Mouse (Mus musculus): ENCODE measurements around the gene Rhbdd2. TPM values are rescaled to one million over a fixed set of nuclear protein-coding genes. Genes with fewer than 3 reads are reported as not detected.

The Rhbdd2 gene
- polyA plus RNA-seq, 1 experiment from 2014 or later: 111 TPM

- Histone ChIP-seq H3K36me3 (ENCODE audit: control insufficient read depth, insufficient read depth, low read length) (no peaks in the 10 kb centered on the region), H3K4me3 (ENCODE audit: low read depth, low read length) (no peak overlapping the region), H3K9me3 (ENCODE audit: control insufficient read depth, low read length) (no peaks in the 10 kb centered on the region), H3K27ac (ENCODE audit: low read depth, low read length) (no peak overlapping the region), H3K9ac (replicated peaks; ENCODE audit: low read depth, low read length) (no peak overlapping the region), H3K4me1 (ENCODE audit: control insufficient read depth, insufficient read depth, low read length) (no peaks in the 10 kb centered on the region), H3K27me3 (ENCODE audit: control insufficient read depth, insufficient read depth, low read length) (no peaks in the 10 kb centered on the region), H3K4me2 (ENCODE audit: low read depth, low read length) (no peak overlapping the region)
- ATAC-seq (ENCODE audit: low read depth): no peak
- WGBS: 96% methylated on average over 4 of the region's 5 CpGs
Observed at GRCm38 (mm10) chr5:135682009-135682408, 49.6 kb downstream of the Rhbdd2 start.

- no peak for ATAC-seq (ENCODE audit: low read depth)
- H3K27ac ChIP-seq (ENCODE audit: low read depth, low read length): no peak overlapping the region
- H3K4me2 ChIP-seq (ENCODE audit: low read depth, low read length): no peak overlapping the region
- H3K27me3 ChIP-seq (ENCODE audit: control insufficient read depth, insufficient read depth, low read length): no peaks in the 10 kb centered on the region
- H3K4me1 ChIP-seq (ENCODE audit: control insufficient read depth, insufficient read depth, low read length): no peaks in the 10 kb centered on the region
- no peaks in the 10 kb centered on the region for H3K9me3 ChIP-seq (ENCODE audit: control insufficient read depth, low read length)
- H3K9ac ChIP-seq (replicated peaks; ENCODE audit: low read depth, low read length): no peak overlapping the region
- WGBS: 91% methylated on average over 12 of the region's 12 CpGs
- no peaks in the 10 kb centered on the region for H3K36me3 ChIP-seq (ENCODE audit: control insufficient read depth, insufficient read depth, low read length)
- no peak overlapping the region for H3K4me3 ChIP-seq (ENCODE audit: low read depth, low read length)
Observed at GRCm38 (mm10) chr5:135682942-135683570, 50.6 kb downstream of the Rhbdd2 start.

- H3K4me2 ChIP-seq (ENCODE audit: low read depth, low read length): peak overlapping the region; percentile 97
- peaks cover 10% of the 10 kb centered on the region; the same call in 1 of the 2 replicates for H3K4me1 ChIP-seq (ENCODE audit: control insufficient read depth, insufficient read depth, low read length)
- peak overlapping the region; percentile 73; the same call in 1 of the 2 replicates for H3K4me3 ChIP-seq (ENCODE audit: low read depth, low read length)
- H3K27ac ChIP-seq (ENCODE audit: low read depth, low read length): no peak overlapping the region
- no peaks in the 10 kb centered on the region for H3K36me3 ChIP-seq (ENCODE audit: control insufficient read depth, insufficient read depth, low read length)
- 83% methylated on average over 5 of the region's 5 CpGs for whole genome bisulfite sequencing
- no peaks in the 10 kb centered on the region for H3K27me3 ChIP-seq (ENCODE audit: control insufficient read depth, insufficient read depth, low read length)
- H3K9me3 ChIP-seq (ENCODE audit: control insufficient read depth, low read length): no peaks in the 10 kb centered on the region
- H3K9ac ChIP-seq (replicated peaks; ENCODE audit: low read depth, low read length): no peak overlapping the region
- no peak for ATAC-seq (ENCODE audit: low read depth)
Observed at GRCm38 (mm10) chr5:135690401-135690800, 58.0 kb downstream of the Rhbdd2 start.

DNA sequence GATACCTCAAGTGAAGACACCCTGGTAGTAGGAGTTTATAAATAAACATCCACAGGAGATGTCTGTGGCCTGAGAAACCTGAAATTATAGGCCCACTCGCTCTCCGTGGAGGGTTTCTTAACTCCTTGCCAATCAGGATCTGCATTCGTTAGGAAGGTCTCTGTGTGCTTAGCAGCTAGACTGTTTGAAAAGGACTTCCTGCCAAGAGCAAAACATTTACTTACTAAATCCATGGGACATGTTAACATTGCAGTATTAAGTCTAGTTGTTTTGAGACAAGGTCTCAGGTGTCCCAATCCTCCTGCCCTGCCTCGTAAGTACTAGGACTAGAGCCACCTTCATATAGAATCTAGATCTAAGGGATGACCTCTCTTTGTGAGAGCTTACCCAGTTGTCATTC, 58.8 kb downstream of the Rhbdd2 start:
- no peak overlapping the region for H3K4me3 ChIP-seq (ENCODE audit: low read depth, low read length)

GRCm38 (mm10) chr5:135693281-135693853, 60.9 kb downstream of the Rhbdd2 start:
- WGBS: 99% methylated on average over 5 of the region's 5 CpGs
- no peak overlapping the region for H3K4me3 ChIP-seq (ENCODE audit: low read depth, low read length)

More for the DNA sequence above, 58.8 kb downstream of the Rhbdd2 start:
- H3K9ac ChIP-seq (replicated peaks; ENCODE audit: low read depth, low read length): no peak overlapping the region
- H3K36me3 ChIP-seq (ENCODE audit: control insufficient read depth, insufficient read depth, low read length): no peaks in the 10 kb centered on the region
- peaks cover 10% of the 10 kb centered on the region; the same call in 1 of the 2 replicates for H3K4me1 ChIP-seq (ENCODE audit: control insufficient read depth, insufficient read depth, low read length)
- ATAC-seq (ENCODE audit: low read depth): no peak
- no peaks in the 10 kb centered on the region for H3K27me3 ChIP-seq (ENCODE audit: control insufficient read depth, insufficient read depth, low read length)
- no peaks in the 10 kb centered on the region for H3K9me3 ChIP-seq (ENCODE audit: control insufficient read depth, low read length)
- H3K27ac ChIP-seq (ENCODE audit: low read depth, low read length): no peak overlapping the region
- 86% methylated on average over 4 of the region's 4 CpGs for WGBS
- no peak overlapping the region for H3K4me2 ChIP-seq (ENCODE audit: low read depth, low read length)

GRCm38 (mm10) chr5:135695277-135695721, 62.9 kb downstream of the Rhbdd2 start:
- peaks cover 7% of the 10 kb centered on the region; the same call in 1 of the 2 replicates for H3K4me1 ChIP-seq (ENCODE audit: control insufficient read depth, insufficient read depth, low read length)
- WGBS: 76% methylated on average over 7 of the region's 7 CpGs
- H3K4me3 ChIP-seq (ENCODE audit: low read depth, low read length): no peak overlapping the region
- no peaks in the 10 kb centered on the region for H3K9me3 ChIP-seq (ENCODE audit: control insufficient read depth, low read length)
- no peaks in the 10 kb centered on the region for H3K27me3 ChIP-seq (ENCODE audit: control insufficient read depth, insufficient read depth, low read length)
- H3K4me2 ChIP-seq (ENCODE audit: low read depth, low read length): no peak overlapping the region
- H3K36me3 ChIP-seq (ENCODE audit: control insufficient read depth, insufficient read depth, low read length): no peaks in the 10 kb centered on the region
- ATAC-seq (ENCODE audit: low read depth): no peak
- no peak overlapping the region for H3K27ac ChIP-seq (ENCODE audit: low read depth, low read length)
- H3K9ac ChIP-seq (replicated peaks; ENCODE audit: low read depth, low read length): no peak overlapping the region

More at GRCm38 (mm10) chr5:135693281-135693853, 60.9 kb downstream of the Rhbdd2 start:
- Histone ChIP-seq H3K4me1 (ENCODE audit: control insufficient read depth, insufficient read depth, low read length) (peaks cover 10% of the 10 kb centered on the region; the same call in 1 of the 2 replicates), H3K27ac (ENCODE audit: low read depth, low read length) (no peak overlapping the region), H3K36me3 (ENCODE audit: control insufficient read depth, insufficient read depth, low read length) (no peaks in the 10 kb centered on the region), H3K9me3 (ENCODE audit: control insufficient read depth, low read length) (no peaks in the 10 kb centered on the region), H3K27me3 (ENCODE audit: control insufficient read depth, insufficient read depth, low read length) (no peaks in the 10 kb centered on the region), H3K4me2 (ENCODE audit: low read depth, low read length) (no peak overlapping the region), H3K9ac (replicated peaks; ENCODE audit: low read depth, low read length) (no peak overlapping the region)
- no peak for ATAC-seq (ENCODE audit: low read depth)

Other genes with a start within 250 kb of the Rhbdd2 start
- gene Pom121, start 238.1 kb upstream of the Rhbdd2 start, polyA plus RNA-seq (2014; fragmentation: Nextera tagmentation; extraction: Ambion mirVana): 9.4 and 11.4 TPM in 2 replicates
- gene Hip1, start 87.5 kb upstream of the Rhbdd2 start, polyA plus RNA-seq (2014; fragmentation: Nextera tagmentation; extraction: Ambion mirVana): 49.0 and 52.4 TPM in 2 replicates
- not detected in 2 replicates for gene Ccl26, start 69.0 kb upstream of the Rhbdd2 start, polyA plus RNA-seq (2014; fragmentation: Nextera tagmentation; extraction: Ambion mirVana)
- gene Ccl24, start 59.6 kb upstream of the Rhbdd2 start, polyA plus RNA-seq (2014; fragmentation: Nextera tagmentation; extraction: Ambion mirVana): 3.7 TPM in 1 of 2 replicates, not detected in the other
- gene Por, start 37.4 kb downstream of the Rhbdd2 start, polyA plus RNA-seq (2014; fragmentation: Nextera tagmentation; extraction: Ambion mirVana): 70.9 and 80.5 TPM in 2 replicates
- gene Tmem120a, start 111.8 kb downstream of the Rhbdd2 start, polyA plus RNA-seq (2014; fragmentation: Nextera tagmentation; extraction: Ambion mirVana): 76.3 and 82.0 TPM in 2 replicates
- gene Styxl1, start 145.8 kb downstream of the Rhbdd2 start, polyA plus RNA-seq (2014; fragmentation: Nextera tagmentation; extraction: Ambion mirVana): 0.76 TPM in 1 of 2 replicates, not detected in the other
- 680 and 694 TPM in 2 replicates for gene Mdh2, start 145.9 kb downstream of the Rhbdd2 start, polyA plus RNA-seq (2014; fragmentation: Nextera tagmentation; extraction: Ambion mirVana)
- 61.0 and 65.9 TPM in 2 replicates for gene Srrm3, start 174.3 kb downstream of the Rhbdd2 start, polyA plus RNA-seq (2014; fragmentation: Nextera tagmentation; extraction: Ambion mirVana)